Mouse (Mus musculus) cerebellum, adult 2 months (tissue): ENCODE measurements around the gene Fam160b1.

Source experiments
- CTCF ChIP-seq: fragments of 200-500 bp; IDR thresholded peaks from 2 replicates; pipeline ENCODE4 v1.5.1; 2011; ENCODE audit warnings: low read depth, mild to moderate bottlenecking, control low read depth, low read length, moderate library complexity, borderline replicate concordance; ENCODE audit not compliant: insufficient read depth
- POLR2A ChIP-seq: fragments of 200-500 bp; IDR thresholded peaks from 2 replicates; pipeline ENCODE4 v1.6.1; 2011; ENCODE audit warnings: low read length, control low read depth, borderline replicate concordance; ENCODE audit not compliant: insufficient read depth

GRCm38 (mm10) chr19:57349096-57349495 is 11.4 kb upstream of the Fam160b1 start:
- no peak for TF ChIP-seq CTCF
- no peak for TF ChIP-seq POLR2A
